Mouse (Mus musculus): Measurements from ENCODE around the gene Olfr272.

GRCm38 (mm10) chr4:52949005-52949404, 30.0 kb upstream of the Olfr272 start:
- no peak for TF ChIP-seq CTCF (IDR thresholded peaks at IDR 0.05; ENCODE audit: extremely low read depth, insufficient read length, insufficient replicate concordance, low read depth, low read length)
- TF ChIP-seq POLR2A (IDR thresholded peaks at IDR 0.05; ENCODE audit: low read depth, low read length), result no peak
